Mouse (Mus musculus): ENCODE results near the gene Tsacc.
A peak's percentile ranks its signal among the peaks of the same experiment; 100 is the strongest.
"Not testable (repeated sequence)": the region's sequence is repeated elsewhere in the genome, so short reads cannot be mapped to it uniquely, and the experiment has no call there.

Gene Tsacc

DNA sequence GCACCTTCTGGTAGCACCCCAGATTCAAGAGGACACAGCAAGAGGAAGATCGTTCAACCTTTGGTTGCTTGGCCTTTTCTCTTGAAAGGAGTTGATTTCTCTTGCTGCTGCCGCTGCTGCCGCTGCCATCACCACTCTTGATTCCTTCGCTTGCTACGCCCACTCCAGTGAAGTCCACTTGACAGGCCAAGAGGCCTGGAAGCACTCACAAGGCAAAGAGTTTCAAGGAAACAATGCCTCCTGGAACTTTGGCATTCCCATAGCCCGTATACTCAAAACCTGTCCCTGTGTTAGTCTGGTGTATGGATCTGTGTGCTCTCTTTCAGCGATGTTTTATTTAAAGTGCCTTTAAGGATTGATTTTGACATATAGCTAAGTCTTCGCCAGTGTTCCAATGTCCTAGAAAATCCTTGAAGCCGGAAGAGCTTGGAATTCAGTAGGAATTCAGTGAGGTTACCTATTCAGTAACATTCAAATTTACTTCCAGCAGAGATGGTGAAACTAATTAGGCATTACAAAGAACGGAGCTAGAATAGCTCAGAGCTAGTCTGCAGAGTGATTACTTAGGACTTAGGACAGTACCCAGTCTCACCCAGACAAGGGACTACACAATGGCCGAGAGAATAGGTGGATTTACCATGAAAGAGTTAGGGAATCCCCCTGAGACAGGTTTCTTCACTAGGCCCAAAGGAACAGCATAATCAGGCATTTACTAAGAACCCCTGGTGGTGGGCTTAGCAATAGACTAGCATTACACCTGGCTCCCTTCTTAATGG, 15.5 kb downstream of the Tsacc start:
- DNase-seq = not testable (repeated sequence)

DNA sequence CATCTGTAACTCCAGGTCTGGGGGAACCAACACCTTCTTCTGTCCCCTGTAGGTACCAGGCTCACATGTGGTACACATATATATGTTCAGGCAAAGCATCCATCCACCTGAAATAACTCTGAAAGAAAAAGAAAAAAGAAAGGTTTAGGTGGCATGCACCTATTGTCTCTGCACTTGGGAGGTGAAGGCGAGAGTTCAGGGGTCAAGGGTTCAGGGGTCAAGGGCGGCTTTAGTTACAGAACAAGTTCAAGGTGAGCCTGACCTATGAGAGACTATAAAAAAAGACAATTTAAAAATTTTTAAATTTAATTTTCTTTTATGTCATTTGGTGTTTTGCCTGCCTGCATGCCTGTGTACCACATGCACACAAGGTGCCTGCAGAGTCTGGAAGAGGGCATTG, 16.8 kb downstream of the Tsacc start:
- DNase-seq = no peak

DNA sequence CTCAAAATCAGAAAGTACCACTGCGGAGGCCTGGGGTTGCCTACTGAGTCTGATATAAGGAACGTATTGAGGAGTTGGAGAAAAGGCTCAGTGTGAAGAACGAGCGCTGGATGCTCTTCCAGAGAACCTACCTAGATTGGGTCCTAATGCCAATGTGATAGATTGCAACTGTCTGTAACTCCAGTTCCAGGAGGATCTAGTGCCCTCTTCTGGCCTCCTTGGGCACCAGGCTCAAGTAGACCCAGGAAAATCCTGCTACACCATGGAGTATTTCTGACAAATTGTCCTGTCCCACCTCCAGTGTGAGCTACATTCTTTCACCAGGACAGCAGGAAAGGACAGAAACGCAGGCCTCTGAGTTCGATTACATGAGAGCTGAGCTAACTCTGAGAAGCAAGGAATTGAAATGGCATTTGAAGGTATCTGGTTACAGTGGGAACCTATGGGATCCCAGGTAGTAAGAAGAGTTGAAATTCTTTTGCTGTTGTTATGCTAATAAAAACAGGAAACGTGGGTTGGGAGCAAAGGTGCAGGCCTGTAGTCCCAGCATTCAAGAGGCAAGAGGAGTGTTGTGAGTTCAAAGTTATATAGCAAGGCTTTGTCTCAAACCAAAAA, 20.2 kb downstream of the Tsacc start:
- peak; percentile 36 for DNase-seq

DNA sequence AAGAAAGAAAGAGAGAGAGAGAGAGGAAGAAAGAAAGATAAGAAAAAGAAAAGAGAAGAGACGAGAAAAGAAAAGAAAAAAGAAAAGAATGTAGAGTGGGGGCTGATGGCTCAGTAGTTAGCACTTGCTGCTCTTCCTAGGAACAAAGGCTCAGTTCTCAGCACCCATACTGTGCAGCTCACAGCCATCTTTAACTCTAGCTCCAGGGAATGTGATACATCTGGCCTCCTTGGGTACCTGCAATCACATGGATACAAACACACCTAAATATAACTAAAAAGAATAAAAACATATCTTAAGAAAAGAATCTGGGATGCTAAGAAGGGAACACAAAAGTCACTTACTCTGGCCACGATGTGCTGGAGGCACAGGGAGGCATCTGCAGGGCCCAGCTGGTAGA, 20.7 kb downstream of the Tsacc start:
- DNase-seq = no peak

DNA sequence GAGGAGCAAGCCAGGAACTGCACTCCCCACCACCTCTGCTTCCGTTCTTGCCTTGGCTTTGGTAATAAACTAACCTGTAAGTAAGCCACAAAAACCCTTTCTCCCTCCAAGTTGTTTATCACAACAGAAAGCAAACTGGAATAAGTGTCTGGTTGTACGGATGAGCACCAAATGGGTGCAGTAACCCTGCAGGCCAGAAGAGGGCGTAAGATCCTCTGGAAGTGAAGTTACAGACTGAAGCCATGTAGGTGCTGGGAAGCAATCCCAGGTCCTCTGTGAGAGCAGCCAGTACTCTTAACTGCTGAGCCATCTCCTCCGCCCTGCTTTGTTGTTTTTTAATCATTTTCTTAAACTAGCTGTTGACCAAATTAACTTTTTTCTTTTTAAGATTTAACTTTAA, 22.8 kb downstream of the Tsacc start:
- no peak for DNase-seq

DNA sequence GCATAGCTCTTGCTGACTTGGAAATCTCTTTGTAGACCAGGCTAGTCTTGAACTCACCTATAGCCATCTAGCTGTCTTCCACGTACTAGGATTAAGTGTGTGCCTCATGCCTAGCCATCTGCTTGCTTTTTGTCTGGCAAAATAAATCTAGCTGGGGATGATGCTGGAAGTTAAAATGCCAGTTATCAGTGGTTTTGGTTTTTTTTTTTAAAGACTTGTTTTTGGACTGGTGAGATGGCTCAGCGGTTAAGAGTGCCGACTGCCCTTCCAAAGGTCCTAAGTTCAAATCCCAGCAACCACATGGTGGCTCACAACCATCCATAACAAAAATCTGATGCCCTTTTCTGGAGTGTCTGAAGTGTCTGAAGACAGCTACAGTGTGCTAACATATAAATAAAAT, 24.9 kb downstream of the Tsacc start:
- no peak for DNase-seq

DNA sequence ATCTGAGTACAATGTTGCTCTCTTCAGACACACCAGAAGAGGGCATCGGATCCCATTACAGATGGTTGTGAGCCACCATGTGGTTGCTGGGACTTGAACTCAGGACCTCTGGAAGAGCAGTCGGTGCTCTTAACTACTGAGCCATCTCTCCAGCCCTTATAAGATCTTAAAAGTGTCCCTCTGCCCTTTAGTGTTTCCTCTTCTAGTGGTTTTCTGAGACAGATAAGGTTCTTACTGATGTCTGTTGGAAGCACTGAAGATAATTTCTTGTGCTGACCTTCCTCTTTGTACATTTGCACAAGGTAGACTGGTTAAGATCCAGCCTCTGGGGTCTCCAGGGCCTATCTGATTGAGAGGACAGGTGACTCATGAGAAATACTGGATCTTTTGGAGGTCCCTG, 25.5 kb downstream of the Tsacc start:
- DNase-seq = not testable (repeated sequence)

DNA sequence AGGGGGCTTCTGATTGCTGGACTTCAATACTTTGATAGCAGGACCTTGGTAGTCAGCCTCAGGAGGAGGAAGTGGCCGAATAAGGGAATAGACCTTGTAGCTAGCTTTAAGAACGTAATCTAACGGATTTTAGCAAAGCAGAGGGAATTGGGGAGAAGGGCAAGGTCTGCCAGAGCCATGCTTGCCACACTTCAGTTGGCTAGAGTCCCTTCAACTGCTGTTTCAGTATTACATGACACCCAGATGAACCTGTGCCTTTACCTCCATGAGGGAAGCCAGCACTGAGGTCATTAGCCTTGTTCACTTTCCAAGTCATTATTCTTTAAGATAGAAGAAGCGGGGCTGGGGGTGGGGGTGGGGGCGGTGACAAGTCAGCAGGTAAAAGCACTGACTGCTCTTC, 27.8 kb downstream of the Tsacc start:
- no peak for DNase-seq

DNA sequence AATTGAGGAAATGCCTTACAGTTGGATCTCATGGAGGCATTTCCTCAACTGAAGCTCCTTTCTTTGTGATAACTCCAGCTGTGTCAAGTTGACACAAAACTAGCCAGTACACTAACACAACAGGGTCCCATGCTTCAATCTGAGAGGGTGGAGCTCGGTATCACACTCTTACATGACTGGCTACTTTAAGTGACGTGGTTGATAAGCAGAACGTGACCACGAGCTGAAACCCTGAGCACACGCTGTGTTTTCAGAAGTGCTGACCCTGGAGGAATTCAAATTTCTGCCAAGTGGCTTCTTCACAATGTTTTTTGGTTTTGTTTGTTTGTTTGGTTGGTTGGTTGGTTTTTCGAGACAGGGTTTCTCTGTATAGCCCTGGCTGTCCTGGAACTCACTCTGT, 28.8 kb downstream of the Tsacc start:
- DNase-seq = not testable (repeated sequence)

DNA sequence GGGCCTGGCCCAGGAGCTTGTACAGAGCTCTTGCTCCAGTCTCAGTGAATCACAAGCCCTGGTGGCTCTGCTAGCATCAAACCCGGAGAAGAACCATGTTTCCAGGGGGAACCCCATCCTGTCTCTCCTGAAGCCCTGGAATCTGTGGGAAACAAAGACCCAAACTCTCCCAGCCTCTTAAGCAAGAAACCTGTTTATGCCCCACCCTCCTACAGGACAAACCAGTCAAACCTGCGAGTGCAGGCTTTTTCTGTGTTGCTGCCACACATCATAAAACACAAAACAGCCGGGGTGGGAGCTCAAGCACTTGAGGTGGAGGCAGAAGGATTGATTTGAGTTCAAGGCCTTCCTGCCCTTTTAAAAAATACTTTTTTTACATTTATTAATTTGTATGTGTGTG, 34.5 kb downstream of the Tsacc start:
- DNase-seq = no peak

DNA sequence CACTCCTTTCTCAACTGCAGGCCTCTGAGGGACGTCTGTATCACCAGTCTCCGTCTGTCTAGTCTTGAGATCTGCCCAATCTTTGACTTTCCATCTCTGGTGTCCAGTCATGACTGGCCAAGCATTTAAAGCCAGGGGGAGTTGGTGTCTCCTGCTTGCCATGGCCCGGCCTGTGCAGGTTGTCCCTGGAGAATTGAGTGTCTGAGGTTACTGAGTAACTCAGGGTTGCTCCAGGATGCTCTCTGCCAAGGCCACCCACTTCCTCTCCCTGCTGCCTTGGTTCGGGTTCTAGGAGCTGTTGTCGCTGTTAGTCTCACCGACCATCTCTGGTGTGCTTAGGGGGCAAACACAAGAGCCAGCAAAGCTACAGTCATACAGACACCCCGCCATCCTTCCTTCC, 40.4 kb downstream of the Tsacc start:
- DNase-seq = no peak

DNA sequence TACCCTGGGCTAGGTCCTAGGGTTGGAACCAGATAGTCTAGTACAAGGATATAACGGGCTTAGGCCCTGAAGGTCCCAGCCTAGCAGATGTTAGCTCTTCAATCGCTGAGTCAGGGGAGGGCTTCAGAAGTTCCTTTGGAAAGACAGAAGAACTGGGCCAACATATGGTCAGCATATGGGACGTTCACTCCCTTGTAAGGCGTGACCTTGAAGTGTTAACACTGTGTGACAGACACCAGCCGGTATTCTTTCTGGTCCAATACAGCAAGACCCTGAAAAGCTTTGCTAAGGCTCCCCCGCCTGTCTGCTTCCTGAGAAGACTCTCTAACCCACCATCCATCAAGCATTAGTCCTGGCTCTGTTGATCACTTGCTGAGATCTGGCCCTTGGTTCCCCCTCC, 40.8 kb downstream of the Tsacc start:
- DNase-seq = no peak

DNA sequence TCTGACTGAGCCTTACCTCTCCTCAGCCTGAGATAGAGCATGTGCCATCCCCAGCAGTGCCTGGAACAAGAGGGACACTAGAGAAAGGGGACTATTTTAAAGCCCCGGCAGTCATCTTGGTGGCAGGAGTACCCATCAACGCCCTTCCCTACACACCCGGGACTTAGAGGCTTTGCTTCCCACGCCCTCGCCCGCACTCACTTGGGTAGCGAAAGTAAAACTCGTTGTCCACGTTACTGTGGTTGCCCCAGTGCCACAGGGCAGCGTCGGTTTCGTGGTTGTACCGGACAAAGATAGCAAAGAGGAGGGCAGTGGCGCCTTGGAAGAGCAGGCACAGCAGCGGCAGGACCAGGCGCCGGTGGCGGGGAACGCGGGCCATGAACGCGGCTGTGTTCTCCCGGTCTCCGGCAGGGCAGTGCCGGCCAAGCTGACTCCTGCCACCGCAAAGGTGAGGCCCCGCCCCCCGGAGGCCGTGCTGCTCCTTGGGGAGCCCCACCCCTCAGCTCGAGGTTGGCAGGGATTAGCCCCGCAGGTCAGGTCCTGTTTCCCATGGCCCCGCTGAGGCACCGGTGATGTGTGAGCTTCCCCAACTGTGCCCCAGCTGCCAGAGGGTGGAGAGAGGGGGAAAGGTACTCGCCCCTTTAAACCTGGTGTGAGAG, 42.4 kb downstream of the Tsacc start, which contains the start of gene Rhbg:
Gene Rhbg (minus strand): TSS at position 442 of the 659 bp plus-strand sequence.
- DNase-seq = peak; percentile 83

DNA sequence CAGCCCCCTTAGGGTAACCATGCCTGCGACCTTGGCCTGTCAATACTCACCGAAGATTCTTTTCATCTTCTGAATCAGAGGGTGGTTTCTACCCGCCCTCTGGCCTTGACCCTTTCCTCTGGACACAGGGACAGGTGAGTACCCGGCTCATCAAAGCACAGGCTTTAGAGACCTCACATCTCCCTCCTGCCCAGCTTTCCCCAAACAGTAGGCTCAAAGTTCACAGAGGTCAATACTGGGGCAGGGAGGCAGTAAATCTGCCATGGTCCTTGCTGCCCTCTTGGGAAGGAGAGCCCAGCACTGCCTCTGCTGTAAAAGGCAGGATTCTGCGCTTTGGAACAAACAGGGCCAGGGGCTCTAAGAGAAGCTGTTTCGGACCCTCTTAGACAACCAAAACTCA, 44.1 kb downstream of the Tsacc start:
- no peak for DNase-seq

DNA sequence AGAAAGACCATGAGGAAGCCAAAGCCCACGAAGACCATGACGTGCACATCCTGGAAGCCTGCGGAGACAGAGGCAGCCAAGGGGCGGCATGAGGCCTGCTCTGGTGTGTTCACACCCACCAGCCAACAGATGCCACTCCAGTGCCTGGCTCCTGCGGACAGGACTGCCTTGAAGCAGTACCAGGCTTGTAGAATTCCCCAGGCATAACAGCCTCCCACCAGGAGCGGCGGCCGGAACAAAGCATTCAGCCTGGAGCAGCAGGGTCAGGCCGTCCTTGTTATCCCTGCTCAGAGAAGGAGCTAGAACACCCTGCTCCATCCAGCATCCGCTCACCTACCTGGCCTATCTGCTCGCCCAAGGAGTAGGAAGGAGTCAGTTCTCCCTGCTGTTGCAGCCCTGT, 48.4 kb downstream of the Tsacc start:
- DNase-seq = no peak

DNA sequence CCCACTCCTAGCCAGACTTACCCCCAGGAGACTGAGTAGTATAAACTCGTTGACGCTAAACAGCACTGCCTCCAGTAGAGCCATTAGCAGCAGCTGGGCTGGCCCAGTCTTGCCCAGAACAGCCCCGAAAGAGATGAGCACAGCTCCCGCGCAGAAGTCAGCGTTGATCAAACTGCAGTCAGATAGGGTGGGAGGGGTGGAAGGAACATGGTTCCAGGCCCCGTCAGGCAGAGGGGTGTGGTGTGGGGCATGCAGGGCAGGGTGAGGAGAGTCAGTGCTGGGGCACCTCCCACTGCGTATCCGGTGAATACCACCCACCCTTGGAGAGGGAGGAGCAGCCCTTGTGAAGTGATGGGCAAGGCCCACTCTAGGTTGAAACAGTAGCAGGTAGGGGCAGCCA, 49.1 kb downstream of the Tsacc start:
- no peak for DNase-seq

DNA sequence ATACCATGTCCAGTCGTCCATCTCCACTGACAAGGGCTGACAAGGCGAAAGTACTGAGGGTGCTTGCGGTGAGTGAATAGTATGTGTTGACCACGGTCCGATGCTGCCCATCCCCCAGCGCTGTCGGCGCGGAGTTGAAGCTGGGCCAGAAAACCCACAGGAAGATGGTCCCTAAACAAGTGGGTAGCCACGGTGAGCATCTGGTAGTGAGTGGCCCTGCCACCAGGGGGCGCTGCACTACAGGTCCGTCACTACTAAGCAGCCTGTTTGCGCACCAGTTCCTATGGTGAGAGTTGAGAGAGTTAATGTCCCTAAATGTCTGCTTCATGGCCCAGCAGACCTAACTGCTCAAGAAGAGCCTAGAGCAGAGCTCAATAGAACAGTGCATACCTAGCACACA, 51.0 kb downstream of the Tsacc start:
- peak; percentile 71 for DNase-seq

DNA sequence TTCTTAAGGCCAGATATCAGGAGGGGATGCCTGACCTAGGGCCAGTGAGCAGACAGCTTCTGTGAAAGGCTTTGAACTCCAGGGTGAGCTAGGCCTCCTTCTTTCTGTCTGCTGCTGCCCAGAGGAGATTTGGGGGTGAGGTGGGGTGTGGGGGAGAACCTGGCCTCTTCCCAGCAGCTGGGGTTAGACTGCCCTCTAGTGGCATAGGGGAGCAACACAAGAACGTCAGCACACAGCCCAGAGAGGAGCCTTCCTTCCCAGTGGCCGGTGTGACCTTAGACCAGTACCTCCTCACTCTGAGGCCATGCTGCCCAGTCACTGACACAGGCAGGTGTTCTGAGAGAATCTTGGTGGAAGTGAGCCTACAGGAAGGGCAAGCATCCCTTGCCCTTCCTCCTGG, 52.7 kb downstream of the Tsacc start:
- peak; percentile 40 for DNase-seq

DNA sequence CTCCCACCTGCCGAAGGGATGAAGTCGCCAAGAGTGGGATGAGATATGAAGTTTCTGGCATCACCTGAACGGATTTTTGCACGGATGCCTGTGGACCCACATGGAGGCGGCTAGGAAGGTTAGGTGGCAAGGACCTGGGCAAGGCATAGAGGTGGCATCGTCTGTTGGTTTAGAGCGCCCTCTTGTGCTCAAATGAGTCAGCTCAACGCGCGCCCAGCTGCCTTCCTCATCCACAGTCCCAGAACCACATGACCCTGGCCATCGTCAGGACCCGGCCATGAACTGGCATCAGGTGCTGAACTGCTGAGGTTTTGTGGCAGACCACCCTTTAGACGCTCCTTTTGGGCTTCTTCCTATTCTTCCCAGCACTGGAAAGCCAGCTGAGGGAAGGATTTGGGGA, 54.3 kb downstream of the Tsacc start:
- DNase-seq = peak; percentile 78

DNA sequence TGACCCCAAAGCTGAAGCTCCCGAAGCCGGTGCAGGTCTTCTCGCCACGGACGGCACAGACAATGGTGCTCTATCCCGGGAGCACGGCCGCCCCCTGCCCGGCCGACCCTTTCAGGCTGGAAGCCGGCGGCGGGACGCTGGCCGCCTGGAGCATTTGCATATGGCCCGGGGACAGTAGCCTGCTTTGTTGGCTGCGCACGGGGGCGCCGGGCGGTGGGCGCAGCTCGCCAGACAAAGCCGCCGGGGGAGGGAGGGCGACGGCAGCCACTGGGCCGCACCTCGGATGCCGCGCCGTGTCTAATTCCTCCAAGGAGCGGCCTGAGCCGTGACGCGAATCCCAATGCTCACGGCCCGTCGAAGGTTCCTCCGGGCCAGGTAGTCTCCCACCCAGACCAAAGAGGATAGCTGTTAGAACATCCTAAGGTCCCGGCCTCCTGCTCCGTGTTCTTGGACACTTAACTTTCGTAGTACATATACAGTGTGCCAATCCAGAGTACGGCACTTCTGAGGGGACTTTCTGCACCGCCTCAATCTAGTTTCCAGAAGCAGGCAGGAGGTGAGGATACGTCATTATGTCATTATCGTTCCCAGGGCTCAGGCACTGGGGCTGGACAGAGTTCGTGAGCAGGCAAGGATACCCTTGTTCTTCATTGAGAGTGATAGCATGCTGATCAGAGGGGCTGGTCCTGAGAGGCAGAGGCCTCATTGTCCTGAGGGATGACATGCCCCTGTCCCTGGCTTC, 55.6 kb downstream of the Tsacc start:
- no peak for DNase-seq

DNA sequence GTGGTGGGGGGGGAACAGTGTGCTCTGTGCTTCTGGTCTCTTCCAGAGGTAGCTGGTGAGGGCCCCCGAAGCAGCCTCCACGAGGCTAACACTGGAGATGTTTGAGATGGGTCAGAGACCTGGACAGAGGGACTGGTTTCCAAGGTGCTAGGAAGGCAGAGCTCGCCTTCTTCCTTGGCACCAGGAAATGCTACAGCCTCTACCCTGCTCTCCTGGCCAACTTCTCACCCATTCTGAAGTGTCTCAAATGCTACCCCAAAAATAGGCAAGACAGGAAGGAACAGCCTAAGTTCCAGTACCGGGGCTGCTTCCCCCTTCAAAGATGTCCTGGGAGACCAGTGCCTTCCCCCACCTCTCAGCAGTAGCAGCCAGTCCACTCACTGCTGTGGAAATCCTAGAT, 57.4 kb downstream of the Tsacc start:
- no peak for DNase-seq

DNA sequence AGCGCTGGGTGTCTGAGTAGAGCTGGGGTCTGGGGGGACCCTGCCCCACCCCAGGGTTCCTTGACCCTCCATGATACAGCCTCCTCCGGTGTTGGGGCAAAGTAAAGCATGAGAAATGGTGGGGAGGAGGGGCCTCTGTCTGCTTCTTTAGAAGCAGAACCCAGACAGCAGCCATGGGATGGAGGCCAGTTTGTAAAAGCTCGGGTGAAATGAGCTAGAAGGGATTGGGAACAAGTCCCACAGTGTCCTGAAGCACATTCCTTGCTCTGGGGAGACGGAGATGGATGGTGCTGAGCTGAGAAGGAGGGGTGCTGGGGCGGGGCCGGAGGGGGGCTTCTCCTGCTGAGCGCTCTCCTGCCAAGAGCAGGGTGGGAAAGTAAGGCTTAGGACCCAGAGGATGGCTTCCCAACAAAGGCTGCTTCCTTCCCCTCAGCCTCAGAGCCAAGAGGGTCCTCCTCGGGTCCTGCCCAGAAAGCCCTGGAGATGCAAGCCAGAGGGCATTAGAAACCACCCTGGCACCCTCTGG, 57.9 kb downstream of the Tsacc start:
- no peak for DNase-seq

DNA sequence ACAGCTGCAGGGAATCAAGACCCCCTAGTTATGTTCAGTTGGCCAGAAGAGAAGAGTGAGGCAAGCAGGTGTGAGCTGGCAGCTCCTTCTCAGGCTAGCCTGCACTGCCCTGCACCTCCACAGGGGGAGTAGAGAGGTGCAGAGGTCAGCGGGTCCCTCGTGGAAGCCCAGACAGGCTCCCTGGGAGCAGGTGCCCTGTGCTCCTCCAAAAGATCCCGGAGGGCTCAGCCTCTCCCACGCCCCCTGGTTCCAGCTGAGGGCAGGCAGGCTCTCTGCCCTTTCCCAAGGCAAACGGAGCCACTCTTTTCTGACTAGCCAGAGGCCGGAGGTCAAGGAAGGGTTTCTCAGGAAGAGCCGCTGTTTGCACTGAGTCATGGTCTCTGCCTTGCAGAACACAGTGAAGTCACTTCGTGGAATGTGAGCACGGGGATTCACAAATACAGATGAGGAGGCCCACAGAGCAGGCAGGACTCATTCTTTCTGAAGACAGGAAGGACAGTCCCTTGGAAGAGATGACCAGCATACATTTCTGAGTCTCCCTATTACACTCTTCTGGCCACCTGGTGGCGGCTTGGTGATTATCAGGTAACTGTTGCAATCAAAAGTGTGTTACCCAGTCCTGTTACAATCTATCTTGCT, 59.1 kb downstream of the Tsacc start:
- DNase-seq = peak; percentile 41

Measured in kidney, postnatal 14 days (tissue).